Mouse (Mus musculus) spleen, postnatal 10 days (tissue): ENCODE results near the gene Tapt1.
A peak's percentile ranks its signal among the peaks of the same experiment; 100 is the strongest.

Experiments used
- DNase-seq, 2 experiments: peaks; one replicate each; pipeline ENCODE4 v3.0.0; 2021 to 2022; ENCODE audit warnings: low spot score in 2 of 2

The Tapt1 gene

DNA sequence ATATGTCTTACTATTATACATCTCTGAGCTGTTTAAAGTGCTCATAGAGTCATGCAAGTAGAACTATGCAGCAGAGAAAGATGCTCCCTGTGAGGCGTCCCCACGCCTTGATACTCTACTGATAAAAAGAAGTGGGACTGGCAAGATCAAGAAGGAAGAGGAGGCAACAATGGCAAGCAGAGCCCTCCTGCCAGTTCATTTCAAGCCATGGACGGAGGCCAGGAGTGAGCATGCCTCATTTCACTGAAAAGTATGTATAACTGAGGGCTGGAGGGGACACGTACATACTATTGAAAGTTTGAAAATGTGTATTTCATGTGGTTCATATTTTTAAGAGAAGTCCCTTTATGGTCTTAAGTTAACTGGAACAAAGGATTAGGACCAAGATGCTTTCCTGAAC lies 28.0 kb downstream of the Tapt1 start:
- no peak for DNase-seq

DNA sequence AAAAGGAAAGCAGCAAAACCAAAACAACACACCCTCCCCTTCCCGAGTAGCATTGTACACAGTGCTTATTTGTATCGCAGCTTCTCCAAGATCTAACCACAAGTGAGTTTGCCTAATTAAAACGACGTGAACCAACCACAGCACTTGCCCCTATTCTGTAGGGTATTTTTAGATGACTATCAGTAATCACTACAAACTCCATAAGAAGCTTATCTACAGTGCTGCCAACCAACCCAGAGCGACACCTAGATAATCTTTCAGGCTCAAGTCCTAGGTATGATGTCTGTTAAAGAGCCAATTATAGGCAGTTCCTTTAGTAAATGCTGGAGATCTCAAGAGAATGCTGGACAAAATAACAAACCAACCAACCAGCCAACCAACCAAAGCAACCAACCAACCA lies 28.6 kb downstream of the Tapt1 start:
- DNase-seq, result no peak

DNA sequence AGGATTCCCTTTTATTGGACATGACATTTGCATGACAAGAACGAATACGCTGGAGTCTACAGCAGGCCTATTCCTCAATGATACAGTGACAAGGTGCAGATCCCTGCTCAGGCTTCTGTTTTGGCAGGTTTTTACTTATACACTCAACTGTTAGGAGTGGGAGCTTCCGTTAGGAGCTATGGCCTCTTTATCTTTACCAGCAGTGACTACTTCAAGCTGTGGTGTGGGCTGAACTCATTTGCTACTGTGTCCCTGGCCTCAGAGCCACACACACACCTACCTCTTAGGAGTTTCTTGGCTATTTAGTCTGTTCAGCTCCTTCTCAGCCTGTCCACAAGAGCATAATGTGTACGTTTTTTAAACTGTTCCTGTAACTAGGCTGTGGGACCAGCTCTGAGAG lies 30.3 kb downstream of the Tapt1 start:
- peak in 1 of 2 experiments; percentile 6 for DNase-seq

DNA sequence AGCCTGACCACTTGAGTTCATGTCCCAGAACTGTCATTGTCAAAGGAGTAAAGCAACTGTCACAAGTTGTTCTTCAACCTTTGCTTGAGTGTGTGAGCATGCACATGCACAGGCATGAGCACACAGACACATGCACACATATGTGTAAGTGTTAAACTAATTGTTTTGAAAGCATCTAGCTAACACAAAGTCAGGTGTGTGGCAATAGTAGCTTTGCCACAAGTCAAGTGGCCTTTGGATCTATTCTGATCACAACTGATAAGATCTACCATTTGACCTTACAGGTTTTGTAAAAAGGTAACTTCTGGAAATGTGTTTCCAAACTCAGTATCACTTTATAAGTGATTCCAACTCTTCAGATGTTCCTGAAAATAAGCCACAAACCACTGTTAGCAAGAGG lies 39.1 kb downstream of the Tapt1 start:
- DNase-seq, result no peak

DNA sequence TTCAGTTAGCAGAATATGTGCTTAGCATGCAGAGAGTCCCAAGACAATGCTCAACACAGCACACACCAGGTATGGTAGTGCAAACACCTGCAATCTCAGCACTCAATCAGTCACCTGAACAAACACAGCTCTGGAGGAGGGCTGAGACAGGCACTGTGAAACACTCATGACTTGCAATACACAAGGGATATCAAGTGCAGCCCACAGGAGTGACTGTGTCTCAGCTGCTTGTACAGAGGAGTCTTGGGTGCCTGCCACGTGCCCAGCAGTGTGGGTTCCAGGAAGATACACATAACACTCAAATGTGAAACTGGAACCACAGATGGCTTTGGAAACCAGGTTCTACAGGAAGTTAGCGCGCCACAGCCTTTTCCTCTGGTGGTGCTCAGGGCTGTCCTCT lies 44.8 kb downstream of the Tapt1 start:
- no peak for DNase-seq

DNA sequence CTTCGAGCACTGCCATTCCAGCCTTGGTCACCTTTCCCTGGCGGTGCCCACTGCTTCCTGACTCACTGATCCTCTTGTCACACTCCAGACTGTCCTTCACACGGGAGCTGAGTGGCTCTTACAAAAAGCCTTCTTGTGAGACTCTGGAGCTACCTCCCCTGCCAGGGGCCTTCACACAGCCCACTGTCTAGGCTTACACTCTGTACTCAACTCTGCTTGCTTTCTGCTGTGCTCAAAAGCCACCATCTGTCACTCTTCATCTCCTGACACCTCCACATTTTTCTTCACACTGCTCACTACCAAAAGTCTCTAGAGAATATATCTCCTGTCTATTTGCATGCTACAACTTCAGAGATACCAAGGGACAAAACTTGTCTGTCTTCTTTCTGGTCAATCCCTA lies 46.0 kb downstream of the Tapt1 start:
- DNase-seq, result no peak

DNA sequence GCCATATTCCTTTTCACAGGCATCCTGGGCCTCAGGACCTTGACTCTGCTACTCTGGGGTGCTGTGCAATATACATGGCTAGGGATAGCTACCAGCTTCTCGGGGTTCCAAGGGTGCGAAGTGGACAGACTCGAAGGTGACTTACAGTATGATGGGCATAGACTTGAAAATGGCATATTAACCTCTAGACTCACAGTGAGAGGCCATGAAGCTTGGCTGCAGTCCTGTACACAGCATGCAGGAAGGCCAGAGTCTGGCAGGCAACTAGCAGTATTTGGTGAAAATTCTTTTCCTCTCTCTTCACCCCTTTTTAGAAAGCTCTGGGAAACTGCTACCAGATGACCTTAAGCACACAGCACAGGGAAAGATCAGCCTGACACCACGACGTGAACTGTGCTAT lies 52.4 kb downstream of the Tapt1 start:
- DNase-seq, result no peak

DNA sequence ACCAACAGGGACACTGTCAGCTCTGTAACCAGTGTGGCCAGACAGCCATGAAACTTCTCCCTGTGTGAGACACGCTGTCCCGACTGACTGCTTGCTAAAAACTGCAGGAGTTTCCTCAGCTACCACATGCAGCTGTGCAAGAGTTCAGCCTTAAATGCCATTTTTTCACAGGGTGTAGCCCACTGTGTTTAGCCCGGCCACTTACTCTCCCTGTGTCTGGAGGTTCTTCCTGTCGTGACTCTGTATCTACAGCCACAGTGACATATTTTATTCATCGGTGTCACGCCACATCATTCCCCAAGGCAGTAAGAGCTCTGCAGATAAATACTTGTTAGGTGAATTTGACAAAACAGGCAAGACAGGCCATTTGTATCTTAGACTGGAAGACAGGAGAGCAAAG lies 59.6 kb downstream of the Tapt1 start:
- no peak for DNase-seq

DNA sequence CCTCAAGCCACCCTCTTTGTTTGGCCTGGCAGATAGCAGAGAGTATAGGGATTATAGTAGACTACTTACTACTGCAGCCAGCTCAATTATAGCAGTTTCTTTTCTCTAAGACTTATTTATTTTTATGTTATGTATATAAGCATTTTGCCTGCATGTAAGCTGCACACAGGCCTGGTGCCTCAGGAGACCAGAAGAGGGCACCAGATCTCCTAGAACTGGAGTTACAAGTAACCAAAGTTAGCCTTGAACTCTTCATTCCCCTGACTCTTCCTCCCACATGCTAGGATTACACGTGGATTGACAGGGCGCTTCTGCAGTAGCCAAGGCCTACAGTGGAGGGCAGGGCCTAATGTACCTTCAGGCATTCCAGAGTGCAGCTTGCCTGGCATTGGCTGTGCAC lies 60.6 kb downstream of the Tapt1 start:
- DNase-seq, result peak in 1 of 2 experiments; percentile 40

DNA sequence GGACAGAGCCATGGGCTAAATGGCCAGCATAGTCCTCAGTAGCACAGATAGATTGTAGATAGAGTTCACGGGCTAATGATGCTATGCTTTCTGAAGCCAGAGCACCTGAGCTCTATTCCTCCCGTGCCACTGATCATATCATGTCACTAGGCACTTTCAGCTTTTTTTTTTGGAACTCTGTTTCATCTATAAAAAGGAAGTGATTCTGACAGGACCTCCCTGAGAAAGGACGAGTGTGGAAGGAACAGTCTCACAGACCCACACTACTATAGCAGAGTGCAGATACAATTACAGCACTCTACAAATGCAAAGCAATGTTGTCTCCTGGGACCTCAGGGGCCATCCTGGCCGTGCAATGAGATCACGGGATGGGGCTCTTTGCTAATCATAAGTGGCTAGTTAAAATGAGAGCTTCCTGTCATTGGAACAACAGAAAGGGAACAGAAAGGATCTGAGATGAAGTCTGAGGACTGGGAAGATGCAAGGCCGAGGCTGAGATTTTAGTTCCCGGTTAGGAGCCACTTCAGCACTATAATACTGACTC lies 62.1 kb downstream of the Tapt1 start:
- DNase-seq, result no peak

DNA sequence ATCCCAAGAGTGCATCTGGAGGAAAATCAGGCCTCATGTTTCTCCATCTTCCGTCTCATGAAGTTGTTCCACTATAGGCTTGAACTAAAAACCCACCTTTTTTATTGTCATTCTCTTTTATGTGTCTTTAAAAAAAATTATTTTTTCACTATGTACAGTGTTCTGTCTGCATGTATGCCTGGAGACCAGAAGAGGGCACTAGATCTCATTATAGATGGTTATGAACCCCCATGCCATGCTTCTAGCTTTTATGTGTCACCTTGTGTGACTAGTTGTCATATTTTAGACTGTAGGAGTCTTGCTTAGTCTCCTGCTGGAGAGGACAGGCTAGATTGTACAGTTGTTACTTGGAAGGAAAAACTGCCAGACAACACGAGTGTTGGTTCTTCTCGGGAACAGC lies 63.1 kb downstream of the Tapt1 start:
- DNase-seq, result no peak

DNA sequence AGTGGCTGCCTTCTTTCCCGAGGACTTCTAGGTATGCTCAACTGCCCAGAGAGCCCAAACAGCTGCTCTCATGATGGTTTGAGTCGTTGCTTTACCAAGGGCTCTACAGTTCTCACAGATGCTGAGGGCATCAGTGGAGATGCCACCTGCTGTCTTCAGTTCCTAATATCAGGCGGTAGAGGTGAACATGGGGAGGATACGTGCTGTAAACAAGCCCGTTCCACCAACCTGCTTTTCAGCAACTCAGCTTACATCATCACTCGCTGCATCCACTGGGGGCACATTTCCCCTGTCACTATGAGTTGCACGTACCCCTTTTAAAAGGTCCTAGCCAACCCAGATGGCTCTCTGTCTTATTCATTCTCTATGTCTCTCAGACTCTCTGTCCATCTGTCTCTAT lies 63.6 kb downstream of the Tapt1 start:
- peak in 1 of 2 experiments; percentile 28 for DNase-seq

DNA sequence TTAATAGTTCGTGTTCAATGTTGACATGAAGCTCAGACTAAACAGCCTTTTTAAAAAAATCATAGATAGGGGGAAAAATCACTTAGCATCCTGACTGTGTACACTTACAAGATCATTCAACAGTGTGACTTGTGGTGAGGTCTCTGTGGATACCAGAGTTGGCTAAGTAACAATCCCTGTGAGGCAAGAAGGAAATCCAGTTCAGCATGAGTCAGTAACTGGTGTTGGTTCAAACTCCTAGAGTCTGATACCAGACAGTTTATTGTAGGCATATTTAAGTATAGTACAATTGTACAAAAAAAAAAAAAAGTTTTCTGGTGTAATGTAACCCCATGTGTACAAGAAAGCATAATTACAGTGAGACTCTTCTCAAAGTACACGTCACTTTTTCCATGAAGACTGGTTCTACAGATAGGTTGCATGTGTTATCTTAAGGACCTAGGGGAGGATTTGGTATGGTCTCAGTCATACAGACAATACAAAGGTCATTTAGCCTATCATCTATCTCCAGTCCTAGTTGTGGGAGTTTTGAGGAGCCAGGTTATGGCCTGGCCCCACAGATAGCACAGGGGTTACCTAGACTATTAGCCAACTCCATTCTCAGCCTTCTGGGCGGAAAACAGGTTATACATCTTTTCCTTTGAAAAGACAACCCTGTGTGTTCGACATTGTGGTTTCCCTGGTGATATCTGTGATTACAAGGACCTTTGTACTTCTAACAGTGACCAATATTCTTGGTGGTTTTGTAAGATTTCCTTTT lies 66.6 kb downstream of the Tapt1 start:
- no peak for DNase-seq

DNA sequence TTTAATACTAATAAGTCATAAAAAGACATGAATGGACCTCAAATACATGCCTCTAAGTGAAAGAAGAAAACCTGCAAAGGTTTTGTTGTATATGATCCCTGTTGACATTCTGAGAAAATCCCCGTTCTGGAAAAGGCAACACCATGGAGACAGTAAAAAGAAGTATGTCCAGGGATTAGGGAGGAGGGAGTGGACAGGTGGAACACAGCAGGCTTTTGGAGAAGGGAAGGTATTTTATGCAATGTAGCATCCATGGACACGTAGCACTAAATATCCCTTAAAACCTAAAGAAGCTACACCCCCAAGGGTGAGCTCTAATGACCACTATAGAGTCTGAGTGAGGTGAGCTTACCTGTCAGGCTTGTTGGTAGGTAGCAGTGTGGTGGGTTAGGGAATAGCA lies 67.2 kb downstream of the Tapt1 start:
- DNase-seq, result no peak

DNA sequence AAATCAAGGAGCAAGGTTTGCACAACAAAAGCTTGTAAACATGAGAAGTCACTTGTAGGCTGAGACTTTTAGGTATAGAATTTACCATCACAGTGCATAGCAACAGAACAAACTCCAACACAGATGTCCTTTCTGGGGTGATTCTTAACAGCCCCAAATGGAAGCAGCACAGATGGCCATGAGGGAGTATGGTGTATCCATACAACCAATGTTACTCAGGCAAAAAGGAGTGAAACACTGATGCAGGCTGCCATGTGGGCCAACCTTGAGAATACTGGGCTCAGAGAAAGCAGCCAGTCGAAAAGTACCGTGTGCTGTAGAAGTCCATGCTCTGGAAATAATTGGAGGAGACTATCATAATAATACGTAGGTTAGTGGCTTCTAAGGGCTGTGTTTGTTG lies 68.0 kb downstream of the Tapt1 start:
- no peak for DNase-seq

DNA sequence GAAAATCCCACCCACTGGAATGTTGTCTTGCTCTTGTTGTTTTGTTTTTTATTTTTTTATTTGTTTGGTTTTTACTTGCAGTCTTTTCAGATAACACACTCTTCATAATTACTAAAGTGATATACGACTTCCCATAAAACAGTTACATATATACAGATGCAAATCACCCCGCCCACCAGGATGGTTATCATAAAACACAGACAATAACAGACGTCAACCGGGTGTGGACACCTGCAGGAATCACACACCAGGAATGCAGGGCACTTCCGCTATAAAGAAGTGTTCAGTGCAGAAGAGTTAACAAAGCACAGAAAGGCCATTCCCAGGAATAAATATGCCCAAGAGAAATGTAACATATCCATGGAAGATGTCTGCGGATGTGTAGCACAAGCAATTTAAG lies 68.7 kb downstream of the Tapt1 start:
- DNase-seq, result no peak

DNA sequence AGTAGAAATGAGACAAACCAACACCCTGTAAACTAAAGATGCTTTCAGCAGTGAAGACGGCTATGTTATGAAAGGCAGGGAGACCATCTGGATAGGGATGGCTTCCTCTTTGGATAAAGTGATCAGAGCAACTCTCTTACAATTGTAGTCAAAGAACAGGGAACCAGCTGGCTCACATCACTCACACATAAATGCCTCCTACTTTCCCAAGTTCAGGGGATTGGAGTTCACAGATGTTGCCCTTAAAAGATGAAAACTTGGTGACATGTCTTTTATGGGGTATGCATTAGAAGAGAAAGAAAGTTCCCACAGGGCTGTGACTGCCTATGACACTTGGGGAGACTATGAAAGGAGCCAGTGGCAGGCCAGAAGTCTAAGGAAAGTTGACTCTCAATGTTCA lies 73.4 kb downstream of the Tapt1 start:
- DNase-seq, result no peak

DNA sequence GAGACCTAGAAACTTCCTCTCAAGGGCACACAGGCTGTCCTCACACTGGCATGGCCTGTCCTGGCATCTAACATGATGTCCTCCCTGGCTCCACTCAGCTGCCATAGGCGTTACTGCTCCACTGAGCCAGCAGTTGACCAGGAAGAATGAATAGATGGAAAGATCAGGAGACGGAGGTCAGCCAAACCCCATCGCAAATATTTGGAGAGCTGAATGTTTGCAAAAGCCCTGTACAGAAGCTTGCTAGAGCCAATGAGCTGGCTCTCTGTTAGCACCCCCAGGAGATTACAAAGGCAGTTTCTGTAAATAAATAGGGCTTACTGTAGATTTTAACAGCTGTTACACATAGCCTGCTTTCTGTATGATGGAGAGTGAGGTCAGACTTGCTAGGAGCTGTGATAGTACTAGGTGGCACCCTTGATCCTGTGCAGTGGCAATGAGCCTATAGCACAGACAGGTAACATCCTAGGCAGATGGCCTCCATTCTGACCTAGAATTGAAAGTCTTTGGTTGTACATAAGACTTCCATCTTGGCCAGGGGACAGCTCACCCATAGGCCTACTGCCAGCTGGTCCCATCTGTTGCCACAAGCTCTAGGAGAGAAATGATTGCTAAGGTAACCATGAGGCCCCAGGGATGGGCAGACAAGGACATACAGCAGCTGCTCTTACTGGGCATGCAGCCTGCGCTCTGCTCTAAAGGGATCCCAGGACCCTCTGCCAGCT lies 74.9 kb downstream of the Tapt1 start:
- no peak for DNase-seq

DNA sequence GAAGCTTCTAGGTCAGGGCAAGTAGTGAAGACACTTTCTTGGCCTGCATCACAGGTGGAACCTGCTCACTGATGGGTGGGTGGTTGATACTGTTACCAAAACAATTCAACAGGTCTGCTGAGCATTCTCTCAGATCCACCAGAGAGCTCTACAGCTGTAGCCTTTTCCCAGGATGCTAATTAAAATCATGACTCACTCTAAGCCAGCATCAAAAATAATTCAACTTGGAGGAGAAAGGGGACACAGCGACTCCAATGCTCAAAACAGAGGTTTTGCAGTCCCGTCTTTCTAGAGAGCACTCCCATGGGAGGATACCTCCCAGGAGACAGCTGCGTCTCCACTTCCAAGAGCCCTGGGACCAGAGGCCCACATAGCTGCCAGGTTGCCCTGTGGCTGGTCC lies 78.7 kb downstream of the Tapt1 start:
- DNase-seq, result no peak

DNA sequence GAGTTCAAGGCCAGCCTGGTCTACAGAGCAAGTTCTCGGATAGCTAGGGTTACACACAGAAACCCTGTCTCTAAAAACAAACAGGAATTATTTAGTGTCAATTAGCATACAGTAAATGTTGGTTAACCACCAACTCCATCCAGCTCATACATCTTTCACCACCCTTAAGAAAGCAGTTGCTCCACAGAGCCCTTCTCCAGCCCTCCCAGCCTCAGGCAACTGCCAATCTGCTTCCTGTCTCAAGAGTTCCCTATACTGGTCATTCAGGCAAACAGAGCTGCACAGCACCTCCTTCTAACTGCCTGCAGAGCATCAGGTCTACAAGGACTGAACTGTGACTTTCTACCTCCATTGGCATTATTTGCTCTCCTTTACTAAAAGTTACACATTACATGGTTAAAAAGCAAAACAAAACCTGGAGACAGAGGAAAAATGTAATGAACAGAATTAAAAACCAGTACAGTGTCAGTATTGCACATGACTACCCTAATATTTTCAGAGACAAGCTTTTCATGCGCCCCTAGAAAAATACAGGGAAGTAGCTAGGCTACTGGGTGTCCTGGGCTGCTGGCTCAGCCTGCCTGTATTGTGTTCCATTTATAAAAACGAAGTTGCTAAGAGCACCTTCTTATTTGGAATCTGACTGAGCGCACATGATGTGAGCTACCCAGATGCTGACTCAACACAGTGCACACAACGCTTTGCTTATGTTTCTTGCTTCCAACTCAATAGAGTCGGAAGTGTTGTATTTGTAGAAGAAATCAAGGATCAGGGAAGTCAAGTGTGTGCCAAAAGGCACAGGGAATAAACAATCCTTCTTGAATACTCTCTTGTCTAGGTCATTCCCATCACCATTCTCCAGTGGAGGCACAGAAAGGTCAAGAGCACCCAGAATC lies 79.7 kb downstream of the Tapt1 start:
- no peak for DNase-seq

DNA sequence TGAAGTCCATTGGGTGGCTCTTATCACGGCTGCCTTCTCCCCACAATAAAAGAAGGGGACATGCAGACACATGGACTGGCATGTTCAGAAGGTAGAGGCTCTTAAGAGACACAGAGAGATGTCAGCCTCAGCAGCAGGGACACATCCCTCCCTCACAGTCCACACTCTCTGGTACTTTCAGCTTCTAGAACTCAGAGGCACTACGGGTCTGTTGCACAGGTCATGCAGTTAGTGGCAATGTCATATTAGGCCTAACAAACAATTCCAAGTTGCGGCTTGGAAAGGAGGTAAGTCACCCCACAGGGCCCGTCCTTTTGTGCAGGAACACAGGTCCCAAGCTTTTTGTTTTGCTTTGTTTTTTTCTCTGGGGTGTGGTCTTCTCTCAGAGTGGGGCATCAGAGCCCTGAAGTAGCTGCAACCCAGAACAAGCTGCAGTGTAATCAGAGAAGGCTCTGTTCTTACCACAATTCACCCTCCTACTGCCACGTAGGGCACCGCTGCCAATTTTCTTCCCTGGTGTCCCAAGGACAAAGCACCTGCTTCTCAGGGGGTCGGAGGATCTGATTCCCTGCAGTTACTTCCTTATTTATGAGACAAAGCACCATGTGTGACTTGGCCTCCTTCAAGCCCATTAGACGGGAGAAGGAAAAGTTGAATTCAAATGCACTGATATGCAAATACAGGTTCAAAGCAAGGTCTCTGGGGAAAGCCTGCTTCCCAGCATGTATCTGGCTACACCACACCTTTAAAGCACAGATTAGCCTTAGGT lies 82.8 kb downstream of the Tapt1 start:
- DNase-seq, result no peak
